Mouse (Mus musculus): ENCODE measurements at regions not wholly inside any gene's neighbourhood (a gene's known extent, or its start where the extent isn't known, plus 50 kb on each side); places are given as distances from the start of the nearest gene placed in this dataset.

GRCm38 (mm10) chr7:39706606-39707005 lies 189.0 kb downstream of the Zfp619 start:
- TF ChIP-seq CTCF (IDR thresholded peaks at IDR 0.05; ENCODE audit: low read depth) (no peak), EP300 (IDR thresholded peaks at IDR 0.05; ENCODE audit: low read depth) (no peak)

Data from heart, postnatal 0 days (tissue).